Mouse (Mus musculus) stomach, embryonic 14.5 days (tissue): ENCODE measurements around the gene Renbp. TPM values are rescaled to one million over a fixed set of nuclear protein-coding genes. Genes with fewer than 3 reads are reported as not detected.
A peak's percentile ranks its signal among the peaks of the same experiment; 100 is the strongest.

Source experiments
- ATAC-seq: fragments of 200-750 bp; cut with Nextera tagmentation; 2 replicates; pipeline ENCODE4 v1.8.0; 2017; ENCODE audit warnings: low read depth, moderate TSS enrichment; ENCODE audit not compliant: insufficient number of reproducible peaks, insufficient read depth, low FRiP score
- H3K27ac ChIP-seq: fragments of 300-500 bp; sonication (generic); 2 replicates; pipeline ENCODE4 v1.5.1; 2014; ENCODE audit warnings: mild to moderate bottlenecking, low read length, moderate library complexity, mixed read lengths
- H3K27me3 ChIP-seq: fragments of 300-500 bp; sonication (generic); 2 replicates; pipeline ENCODE4 v1.6.1; 2014; ENCODE audit warnings: low read length, control low read depth, mixed read lengths; ENCODE audit not compliant: control insufficient read depth, insufficient read depth
- H3K36me3 ChIP-seq: fragments of 300-500 bp; sonication (generic); 2 replicates; pipeline ENCODE4 v1.6.1; 2014; ENCODE audit warnings: mild to moderate bottlenecking, control low read depth, low read length, moderate library complexity, mixed read lengths; ENCODE audit not compliant: control insufficient read depth, insufficient read depth
- H3K4me1 ChIP-seq: fragments of 300-500 bp; sonication (generic); 2 replicates; pipeline ENCODE4 v1.6.1; 2014; ENCODE audit warnings: low read length, control low read depth, mixed read lengths; ENCODE audit not compliant: control insufficient read depth, insufficient read depth
- H3K4me2 ChIP-seq: fragments of 300-500 bp; sonication (generic); replicated peaks from 2 replicates; pipeline ENCODE4 v1.6.1; 2014; ENCODE audit warnings: low read depth, low read length, control low read depth
- H3K4me3 ChIP-seq: fragments of 300-500 bp; sonication (generic); 2 replicates; pipeline ENCODE4 v1.5.1; 2014; ENCODE audit warnings: low read depth, low read length, control low read depth
- H3K9ac ChIP-seq: fragments of 300-500 bp; sonication (generic); replicated peaks from 2 replicates; pipeline ENCODE4 v1.6.1; 2014; ENCODE audit warnings: low read depth, mild to moderate bottlenecking, control low read depth, low read length, moderate library complexity, mixed read lengths
- H3K9me3 ChIP-seq: fragments of 300-500 bp; sonication (generic); 2 replicates; pipeline ENCODE4 v1.6.1; 2016; ENCODE audit warnings: low read depth, low read length, control low read depth; ENCODE audit not compliant: control insufficient read depth
- WGBS: fragments of 180-500 bp; shearing (Covaris S2); extraction: QIAGEN DNeasy Blood & Tissue Kit; methylation state at CpG from one replicate; pipeline ENCODE4 v1.1.7; 2014; 5-methylcytosine and 5-hydroxymethylcytosine counted together
- polyA plus RNA-seq: library from polyadenylated mRNA; unstranded; fragments of >200 nt; fragmentation: Nextera tagmentation; extraction: Ambion mirVana; gene quantifications from 2 replicates; pipeline ENCODE4 v1.2.1, GENCODE M21; 2014

The Renbp gene
- 38.6 and 43.9 TPM in 2 replicates for polyA plus RNA-seq

- H3K9ac ChIP-seq, result no peak within 1 kb of the TSS
- H3K9me3 ChIP-seq, result no peaks in the 10 kb centered on the region
- H3K4me1 ChIP-seq, result no peaks in the 10 kb centered on the region
- 34% methylated on average over 17 of the region's 17 CpGs for WGBS
- peak; percentile 91; the same call in 1 of the 2 replicates for ATAC-seq
- H3K4me3 ChIP-seq, result peak within 1 kb of the TSS; percentile 23
- H3K4me2 ChIP-seq, result peak within 1 kb of the TSS; percentile 34
- H3K27ac ChIP-seq, result peak within 1 kb of the TSS; percentile 21; the same call in 1 of the 2 replicates
- H3K27me3 ChIP-seq, result no peaks in the 10 kb centered on the region
- no peaks in the 10 kb centered on the region for H3K36me3 ChIP-seq
These were observed at the start of gene Renbp for GRCm38 (mm10) chrX:73930402-73931062. Renbp (minus strand) TSS chrX:73930850.

GRCm38 (mm10) chrX:73977783-73978182 is 47.1 kb upstream of the Renbp start:
- Histone ChIP-seq H3K4me1 (no peaks in the 10 kb centered on the region), H3K27ac (no peak overlapping the region), H3K4me3 (no peak overlapping the region), H3K36me3 (no peaks in the 10 kb centered on the region), H3K27me3 (no peaks in the 10 kb centered on the region), H3K9ac (no peak overlapping the region), H3K4me2 (no peak overlapping the region), H3K9me3 (no peaks in the 10 kb centered on the region)
- no peak for ATAC-seq
- WGBS, result 67% methylated on average over 1 of the region's 1 CpGs

GRCm38 (mm10) chrX:73976283-73976682 is 45.6 kb upstream of the Renbp start:
- H3K36me3 ChIP-seq, result no peaks in the 10 kb centered on the region
- H3K27me3 ChIP-seq, result no peaks in the 10 kb centered on the region
- H3K4me1 ChIP-seq, result no peaks in the 10 kb centered on the region
- H3K4me3 ChIP-seq, result no peak overlapping the region
- no peak for ATAC-seq
- H3K27ac ChIP-seq, result no peak overlapping the region
- H3K4me2 ChIP-seq, result no peak overlapping the region
- H3K9ac ChIP-seq, result no peak overlapping the region
- no peaks in the 10 kb centered on the region for H3K9me3 ChIP-seq
- 97% methylated on average over 2 of the region's 2 CpGs for WGBS

GRCm38 (mm10) chrX:73972774-73973173 is 42.1 kb upstream of the Renbp start:
- Histone ChIP-seq H3K4me2 (no peak overlapping the region), H3K9ac (no peak overlapping the region), H3K4me1 (no peaks in the 10 kb centered on the region), H3K36me3 (no peaks in the 10 kb centered on the region), H3K27ac (no peak overlapping the region), H3K9me3 (no peaks in the 10 kb centered on the region), H3K4me3 (no peak overlapping the region), H3K27me3 (no peaks in the 10 kb centered on the region)
- 83% methylated on average over 4 of the region's 4 CpGs for WGBS
- ATAC-seq, result no peak

GRCm38 (mm10) chrX:73970781-73971180 is 40.1 kb upstream of the Renbp start:
- no peak overlapping the region for H3K4me3 ChIP-seq
- H3K4me1 ChIP-seq, result no peaks in the 10 kb centered on the region
- H3K27ac ChIP-seq, result no peak overlapping the region
- H3K9me3 ChIP-seq, result no peaks in the 10 kb centered on the region
- no peak for ATAC-seq
- H3K9ac ChIP-seq, result no peak overlapping the region
- H3K36me3 ChIP-seq, result no peaks in the 10 kb centered on the region
- H3K4me2 ChIP-seq, result no peak overlapping the region
- no peaks in the 10 kb centered on the region for H3K27me3 ChIP-seq

GRCm38 (mm10) chrX:73969729-73970128 is 39.1 kb upstream of the Renbp start:
- 83% methylated on average over 2 of the region's 2 CpGs for WGBS
- Histone ChIP-seq H3K27ac (no peak overlapping the region), H3K36me3 (no peaks in the 10 kb centered on the region), H3K4me1 (no peaks in the 10 kb centered on the region), H3K4me2 (no peak overlapping the region), H3K4me3 (no peak overlapping the region), H3K9me3 (no peaks in the 10 kb centered on the region), H3K9ac (no peak overlapping the region), H3K27me3 (no peaks in the 10 kb centered on the region)
- ATAC-seq, result no peak

- Histone ChIP-seq H3K9me3 (no peaks in the 10 kb centered on the region), H3K4me1 (no peaks in the 10 kb centered on the region), H3K36me3 (no peaks in the 10 kb centered on the region), H3K27me3 (no peaks in the 10 kb centered on the region), H3K27ac (no peak overlapping the region), H3K4me3 (no peak overlapping the region), H3K4me2 (no peak overlapping the region), H3K9ac (no peak overlapping the region)
- no peak for ATAC-seq
- 92% methylated on average over 1 of the region's 1 CpGs for WGBS
These were observed 38.5 kb upstream of the Renbp start for GRCm38 (mm10) chrX:73969167-73969566.

- Histone ChIP-seq H3K9ac (peak overlapping the region; percentile 45), H3K4me2 (peak overlapping the region; percentile 29), H3K27me3 (no peaks in the 10 kb centered on the region), H3K4me1 (0 out of 2 replicates have a peak, but pooled peaks cover 3% of the 10 kb centered on the region), H3K9me3 (no peaks in the 10 kb centered on the region), H3K4me3 (peak overlapping the region; percentile 62), H3K27ac (peak overlapping the region; percentile 99), H3K36me3 (no peaks in the 10 kb centered on the region)
- WGBS, result 14% methylated on average over 60 of the region's 60 CpGs
- ATAC-seq, result peak; percentile 87
These were observed 36.8 kb upstream of the Renbp start for GRCm38 (mm10) chrX:73967177-73968075.
